Mouse (Mus musculus) erythroblast, embryonic 14.5 days (primary cell): Measurements from ENCODE around the gene Nme1. TPM values are rescaled to one million over a fixed set of nuclear protein-coding genes. Genes with fewer than 3 reads are reported as not detected.

Source experiments
- H3K27me3 ChIP-seq: 2 replicates; pipeline ENCODE4 v1.6.1; 2012; ENCODE audit warnings: inconsistent platforms; ENCODE audit not compliant: control insufficient read depth
- H3K36me3 ChIP-seq: 2 replicates; pipeline ENCODE4 v1.6.1; 2012; ENCODE audit warnings: mild to moderate bottlenecking, inconsistent platforms; ENCODE audit not compliant: control insufficient read depth
- H3K4me1 ChIP-seq: 2 replicates; pipeline ENCODE4 v1.6.1; 2012; ENCODE audit warnings: inconsistent platforms; ENCODE audit not compliant: control insufficient read depth
- H3K4me3 ChIP-seq: replicated peaks from 2 replicates; pipeline ENCODE3; 2012; ENCODE audit warnings: moderate library complexity, mild to moderate bottlenecking, inconsistent platforms
- H3K9me3 ChIP-seq: 2 replicates; pipeline ENCODE4 v1.6.1; 2012; ENCODE audit warnings: low read length, inconsistent platforms, mixed read lengths; ENCODE audit not compliant: control insufficient read depth
- GATA1 ChIP-seq: IDR thresholded peaks from 2 replicates; pipeline ENCODE4 v1.6.1; 2012; ENCODE audit warnings: low read length, inconsistent platforms, mixed read lengths
- TAL1 ChIP-seq: IDR thresholded peaks from 3 replicates; pipeline ENCODE4 v1.6.1; 2012; ENCODE audit warnings: low read length, inconsistent platforms, mixed read lengths
- polyA plus RNA-seq: library from polyadenylated mRNA; stranded (reverse); fragments of >175 nt; gene quantifications from 2 replicates; pipeline ENCODE4 v1.2.3, GENCODE M21; 2012

The Nme1 gene
- polyA plus RNA-seq, 1 experiment = 13.0 TPM

GRCm38 (mm10) chr11:93969171-93969570 is 850 bp upstream of the Nme1 start:
- peaks cover 34% of the 10 kb centered on the region for H3K4me1 ChIP-seq
- H3K4me3 ChIP-seq = peak overlapping the region; percentile 88
- no peak for TF ChIP-seq GATA1
- TF ChIP-seq TAL1 = no peak
- peaks cover 19% of the 10 kb centered on the region for H3K36me3 ChIP-seq
- H3K9me3 ChIP-seq = no peaks in the 10 kb centered on the region
- no peaks in the 10 kb centered on the region for H3K27me3 ChIP-seq

- peaks cover 34% of the 10 kb centered on the region for H3K4me1 ChIP-seq
- peaks cover 23% of the 10 kb centered on the region for H3K36me3 ChIP-seq
- peak overlapping the region; percentile 88 for H3K4me3 ChIP-seq
- no peaks in the 10 kb centered on the region for H3K27me3 ChIP-seq
- no peaks in the 10 kb centered on the region for H3K9me3 ChIP-seq
- TF ChIP-seq TAL1 (no peak), GATA1 (no peak)
These were observed 467 bp upstream of the Nme1 start for GRCm38 (mm10) chr11:93968848-93969128.

DNA sequence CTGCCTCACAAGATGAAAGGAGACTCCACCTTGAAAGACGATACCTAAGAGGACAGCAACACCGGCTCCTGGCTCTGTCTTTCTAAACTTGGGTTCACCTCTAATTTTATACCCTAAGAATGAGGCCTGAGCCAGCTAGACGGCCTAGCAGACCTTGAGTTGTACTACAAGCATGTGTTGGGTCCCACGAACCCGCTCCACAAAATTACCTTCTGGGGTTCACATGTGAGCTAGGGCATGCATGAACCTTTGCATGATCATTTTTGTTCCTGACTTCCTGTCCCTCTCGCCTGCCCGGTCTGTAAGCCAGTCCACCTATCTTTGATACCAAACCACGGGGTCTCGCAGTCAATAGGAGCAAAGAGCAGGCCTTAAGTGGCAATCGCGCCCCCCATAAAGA is 940 bp downstream of the Nme1 start:
- Histone ChIP-seq H3K4me1 (peaks cover 34% of the 10 kb centered on the region), H3K36me3 (peaks cover 37% of the 10 kb centered on the region), H3K9me3 (no peaks in the 10 kb centered on the region), H3K27me3 (no peaks in the 10 kb centered on the region), H3K4me3 (peak overlapping the region; percentile 88)
- no peak for TF ChIP-seq GATA1
- no peak for TF ChIP-seq TAL1

GRCm38 (mm10) chr11:93965391-93965790 is 2.9 kb downstream of the Nme1 start:
- Histone ChIP-seq H3K9me3 (no peaks in the 10 kb centered on the region), H3K27me3 (no peaks in the 10 kb centered on the region), H3K4me1 (peaks cover 34% of the 10 kb centered on the region), H3K36me3 (peaks cover 54% of the 10 kb centered on the region), H3K4me3 (no peak overlapping the region)
- no peak for TF ChIP-seq TAL1
- no peak for TF ChIP-seq GATA1

DNA sequence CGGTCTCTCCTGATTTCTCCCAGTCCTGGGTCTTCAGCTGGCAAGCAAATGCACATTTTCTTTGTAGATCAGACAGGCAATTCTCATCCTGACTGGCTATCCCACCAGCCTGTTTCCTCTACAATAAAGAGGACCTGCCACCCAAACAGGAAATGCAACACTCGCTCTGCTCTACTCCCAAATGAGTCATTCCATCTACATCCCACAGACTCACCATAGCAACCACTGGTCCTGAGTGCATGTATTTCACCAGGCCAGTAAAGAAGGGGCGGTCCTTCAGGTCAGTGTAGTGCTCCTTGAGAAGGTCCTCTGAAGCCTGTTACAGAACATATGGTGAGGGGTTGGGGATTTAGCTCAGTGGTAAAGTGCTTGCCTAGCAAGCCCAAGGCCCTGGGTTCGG is 5.3 kb downstream of the Nme1 start:
- peaks cover 24% of the 10 kb centered on the region for H3K4me1 ChIP-seq
- H3K36me3 ChIP-seq = peaks cover 75% of the 10 kb centered on the region
- H3K27me3 ChIP-seq = no peaks in the 10 kb centered on the region
- no peaks in the 10 kb centered on the region for H3K9me3 ChIP-seq
- no peak overlapping the region for H3K4me3 ChIP-seq
- no peak for TF ChIP-seq TAL1
- TF ChIP-seq GATA1 = no peak

- peaks cover 20% of the 10 kb centered on the region for H3K4me1 ChIP-seq
These were observed 6.8 kb downstream of the Nme1 start for GRCm38 (mm10) chr11:93961482-93961881.

DNA sequence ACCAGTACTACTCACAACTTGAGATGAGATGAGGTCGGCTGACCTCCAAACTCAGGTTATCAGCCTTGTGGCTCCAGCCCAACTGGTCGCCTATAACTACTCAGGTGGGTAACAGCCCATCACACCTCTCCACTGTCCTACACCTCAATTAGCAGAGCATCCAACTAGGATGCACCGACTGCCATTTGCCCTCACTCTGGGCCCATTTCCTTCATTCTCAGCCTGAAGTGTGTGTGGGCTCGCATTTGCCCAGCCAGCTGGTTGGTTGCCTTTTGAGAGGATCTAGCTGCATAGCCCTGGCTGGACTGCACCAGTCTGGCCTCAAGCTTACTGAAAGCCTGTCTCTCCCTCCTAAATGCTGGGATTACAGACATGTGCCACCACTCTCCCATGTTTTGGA is 10.6 kb downstream of the Nme1 start:
- Histone ChIP-seq H3K27me3 (peaks cover 7% of the 10 kb centered on the region), H3K36me3 (peaks cover 49% of the 10 kb centered on the region), H3K9me3 (no peaks in the 10 kb centered on the region), H3K4me3 (no peak overlapping the region), H3K4me1 (peaks cover 28% of the 10 kb centered on the region)
- TF ChIP-seq TAL1 (no peak), GATA1 (no peak)

More at GRCm38 (mm10) chr11:93961482-93961881, 6.8 kb downstream of the Nme1 start:
- H3K9me3 ChIP-seq = no peaks in the 10 kb centered on the region
- H3K27me3 ChIP-seq = no peaks in the 10 kb centered on the region
- TF ChIP-seq TAL1 (no peak), GATA1 (no peak)
- no peak overlapping the region for H3K4me3 ChIP-seq
- peaks cover 82% of the 10 kb centered on the region for H3K36me3 ChIP-seq

- Histone ChIP-seq H3K36me3 (peaks cover 44% of the 10 kb centered on the region), H3K4me1 (peaks cover 28% of the 10 kb centered on the region), H3K9me3 (no peaks in the 10 kb centered on the region), H3K4me3 (no peak overlapping the region), H3K27me3 (peaks cover 7% of the 10 kb centered on the region)
- TF ChIP-seq GATA1 = no peak
- no peak for TF ChIP-seq TAL1
These were observed 11.2 kb downstream of the Nme1 start for GRCm38 (mm10) chr11:93957031-93957555.

DNA sequence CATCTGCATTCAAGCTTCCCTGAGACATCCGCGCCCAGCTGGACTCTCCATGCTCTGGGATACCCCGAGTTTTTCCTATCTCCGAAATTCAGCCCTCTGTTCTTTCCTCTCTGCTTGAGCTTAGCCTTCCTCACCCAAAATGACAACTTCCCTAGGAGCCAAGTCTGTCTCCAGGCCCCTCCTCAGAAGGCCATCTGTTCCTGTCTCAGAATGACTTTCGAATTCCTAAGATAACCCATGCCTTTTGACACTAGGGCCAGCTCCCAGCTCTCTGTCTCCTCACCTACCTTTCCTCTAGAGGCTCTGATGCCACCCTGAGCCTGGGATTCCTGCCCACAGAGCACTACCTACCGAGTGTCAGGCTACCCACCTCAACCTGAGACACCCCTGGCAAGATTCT is 12.2 kb downstream of the Nme1 start, which contains the start of gene Nme2:
TSS of gene Nme2 (minus strand) at position 101 of the 400 bp plus-strand sequence.
- TF ChIP-seq TAL1 (no peak), GATA1 (no peak)
- peak within 1 kb of the TSS; percentile 69 for H3K4me3 ChIP-seq
- no peaks in the 10 kb centered on the region for H3K9me3 ChIP-seq
- H3K36me3 ChIP-seq = peaks cover 37% of the 10 kb centered on the region
- H3K27me3 ChIP-seq = peaks cover 7% of the 10 kb centered on the region
- H3K4me1 ChIP-seq = peaks cover 28% of the 10 kb centered on the region
